Mouse (Mus musculus) B cell, adult 62 days (primary cell): ENCODE measurements around the gene Atxn2l. TPM values are rescaled to one million over a fixed set of nuclear protein-coding genes. Genes with fewer than 3 reads are reported as not detected.

Experiments
- total RNA-seq: library from RNA; stranded (reverse); gene quantifications from 4 replicates; pipeline ENCODE4 v1.2.4, GENCODE M21; 2023

Atxn2l gene
- 208 to 212 TPM (median 210 TPM) in 4 replicates for total RNA-seq

GRCm38 (mm10) chr7:126503273-126503878 lies at the start of gene Atxn2l:
TSS of gene Atxn2l (minus strand) at chr7:126503437.

DNA sequence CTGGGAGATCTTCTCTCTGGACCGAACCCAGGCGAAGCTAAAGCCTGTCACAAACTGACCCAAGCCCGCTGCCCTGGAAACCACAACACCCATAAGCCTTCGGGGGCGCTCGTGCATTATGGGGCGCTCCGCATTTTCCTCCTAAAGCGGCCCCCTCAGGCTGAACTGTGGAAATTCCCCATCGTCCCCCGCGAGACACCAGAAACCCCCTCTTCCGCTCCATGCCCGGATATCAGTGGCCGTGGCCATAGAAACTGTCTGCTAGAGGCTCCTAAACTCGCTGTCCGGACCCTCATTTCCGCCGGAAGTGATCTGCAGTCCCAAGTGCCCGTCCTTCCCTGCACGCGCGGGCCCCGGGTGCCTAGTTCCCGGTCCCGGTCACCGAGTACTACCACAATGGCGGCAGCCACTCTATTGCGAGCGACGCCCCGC lies 16.2 kb downstream of the Atxn2l start, which contains the start of gene Tufm:
Tufm (plus strand) TSS at position 310 of the 432 bp plus-strand sequence.

GRCm38 (mm10) chr7:126474993-126475581 lies 28.1 kb downstream of the Atxn2l start, which contains the start of gene Sh2b1:
TSS of gene Sh2b1 (minus strand) at chr7:126475424.

GRCm38 (mm10) chr7:126463004-126463403 lies 40.2 kb downstream of the Atxn2l start, which contains the start of gene Atp2a1:
TSS of gene Atp2a1 (minus strand) at chr7:126463108.

Other genes starting within 250 kb of the Atxn2l start
- gene Sbk1, start 230.8 kb downstream of the Atxn2l start, total RNA-seq = 160 to 180 TPM (median 165 TPM) in 4 replicates
- 3.4 to 5.0 TPM (median 4.2 TPM) in 4 replicates for gene Lat, start 133.9 kb downstream of the Atxn2l start, total RNA-seq
- 63.0 to 68.9 TPM (median 66.1 TPM) in 4 replicates for gene Spns1, start 126.0 kb downstream of the Atxn2l start, total RNA-seq
- gene Nfatc2ip, start 106.7 kb downstream of the Atxn2l start, total RNA-seq = 27.8 to 30.2 TPM (median 28.4 TPM) in 4 replicates
- gene Cd19, start 88.5 kb downstream of the Atxn2l start, total RNA-seq = 1,144 to 1,180 TPM (median 1,152 TPM) in 4 replicates
- 118 to 128 TPM (median 120 TPM) in 4 replicates for gene Rabep2, start 74.7 kb downstream of the Atxn2l start, total RNA-seq
- gene Atp2a1, start 40.3 kb downstream of the Atxn2l start, total RNA-seq = 0.15 to 0.72 TPM (median 0.34 TPM) in 4 replicates
- 69.8 to 81.3 TPM (median 71.0 TPM) in 4 replicates for gene Sh2b1, start 28.0 kb downstream of the Atxn2l start, total RNA-seq
- gene Tufm, start 16.1 kb downstream of the Atxn2l start, total RNA-seq = 46.5 to 61.1 TPM (median 51.6 TPM) in 4 replicates
- 130 to 146 TPM (median 143 TPM) in 4 replicates for gene Eif3c, start 63.0 kb upstream of the Atxn2l start, total RNA-seq
- gene Apobr, start 81.5 kb upstream of the Atxn2l start, total RNA-seq = 1.7 to 3.9 TPM (median 2.4 TPM) in 4 replicates
- 60.3 to 80.2 TPM (median 76.1 TPM) in 4 replicates for gene Cln3, start 82.4 kb upstream of the Atxn2l start, total RNA-seq
- not detected in 4 replicates for gene Il27, start 91.5 kb upstream of the Atxn2l start, total RNA-seq
- gene Nupr1, start 127.4 kb upstream of the Atxn2l start, total RNA-seq = not detected in 4 replicates
- gene Sgf29, start 145.9 kb upstream of the Atxn2l start, total RNA-seq = 56.8 to 72.7 TPM (median 63.1 TPM) in 4 replicates
- 0.46 TPM in 1 of 4 replicates, not detected in the others for gene Sult1a1, start 173.0 kb upstream of the Atxn2l start, total RNA-seq
- gene Bola2, start 192.0 kb upstream of the Atxn2l start, total RNA-seq = 90.9 to 132 TPM (median 97.6 TPM) in 4 replicates
- 4.7 to 6.0 TPM (median 5.2 TPM) in 4 replicates for gene Slx1b, start 192.3 kb upstream of the Atxn2l start, total RNA-seq
- gene Coro1a, start 204.3 kb upstream of the Atxn2l start, total RNA-seq = 1,245 to 1,260 TPM (median 1,252 TPM) in 4 replicates